Mouse (Mus musculus) heart, adult 9 months (tissue): ENCODE measurements around the gene Nell1.

Experiments used
- DNase-seq, 2 experiments: peaks; one replicate each; pipeline ENCODE4 v3.0.0; 2022; ENCODE audit warnings: low spot score in 2 of 2

Nell1 gene

GRCm38 (mm10) chr7:50260016-50260415 lies 285.4 kb downstream of the Nell1 start:
- DNase-seq: no peak

- DNase-seq: no peak
Observed at GRCm38 (mm10) chr7:50295508-50295907, 320.8 kb downstream of the Nell1 start.

- no peak for DNase-seq
Observed at GRCm38 (mm10) chr7:50338226-50338625, 363.6 kb downstream of the Nell1 start.

GRCm38 (mm10) chr7:50338757-50339156 lies 364.1 kb downstream of the Nell1 start:
- no peak for DNase-seq

- DNase-seq: no peak
Observed at GRCm38 (mm10) chr7:50351564-50351963, 376.9 kb downstream of the Nell1 start.

- DNase-seq: no peak
Observed at GRCm38 (mm10) chr7:50357213-50357612, 382.5 kb downstream of the Nell1 start.

DNA sequence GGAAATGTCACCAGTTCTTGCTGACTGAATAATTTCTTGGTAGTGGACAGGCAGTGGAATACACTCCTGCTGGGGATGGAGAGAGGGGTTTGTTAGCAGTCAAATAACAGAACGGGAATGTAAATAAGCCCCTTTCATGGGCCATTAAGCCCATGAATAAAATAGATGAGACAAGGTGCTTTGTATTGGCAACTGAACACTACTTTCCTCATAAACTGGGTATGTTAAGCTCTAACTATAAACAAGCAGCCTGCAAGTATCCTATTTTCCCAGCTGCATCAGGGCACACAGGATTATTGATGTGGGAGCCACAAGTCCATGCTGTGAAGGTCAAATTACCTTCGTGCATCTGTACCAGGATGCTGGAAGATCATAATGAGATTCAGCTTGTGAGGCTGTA lies 387.4 kb downstream of the Nell1 start:
- DNase-seq: no peak

- DNase-seq: no peak
Observed at GRCm38 (mm10) chr7:50374876-50375275, 400.2 kb downstream of the Nell1 start.

DNA sequence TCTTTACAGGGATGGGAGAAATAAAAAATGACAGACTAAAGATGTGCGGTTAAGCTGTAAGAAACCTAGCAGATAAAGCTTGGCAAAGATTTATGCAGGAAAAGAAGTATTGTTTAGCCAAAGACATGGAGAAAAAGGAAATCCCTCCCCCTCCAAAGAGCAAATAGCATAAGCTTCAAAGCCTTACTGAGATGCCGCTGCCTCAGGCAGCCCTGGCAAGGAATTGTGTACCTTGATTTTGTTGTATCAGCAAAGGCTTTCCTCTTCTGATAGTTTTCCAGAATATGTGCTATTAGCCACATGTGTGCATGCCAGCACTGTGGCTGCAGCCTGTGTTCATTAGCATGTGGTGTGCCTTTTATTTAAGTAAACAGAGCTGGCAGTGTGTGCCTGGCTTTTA lies 435.8 kb downstream of the Nell1 start:
- no peak for DNase-seq

GRCm38 (mm10) chr7:50419976-50420375 lies 445.3 kb downstream of the Nell1 start:
- DNase-seq: no peak

GRCm38 (mm10) chr7:50422422-50423195 lies 447.9 kb downstream of the Nell1 start:
- no peak for DNase-seq

DNA sequence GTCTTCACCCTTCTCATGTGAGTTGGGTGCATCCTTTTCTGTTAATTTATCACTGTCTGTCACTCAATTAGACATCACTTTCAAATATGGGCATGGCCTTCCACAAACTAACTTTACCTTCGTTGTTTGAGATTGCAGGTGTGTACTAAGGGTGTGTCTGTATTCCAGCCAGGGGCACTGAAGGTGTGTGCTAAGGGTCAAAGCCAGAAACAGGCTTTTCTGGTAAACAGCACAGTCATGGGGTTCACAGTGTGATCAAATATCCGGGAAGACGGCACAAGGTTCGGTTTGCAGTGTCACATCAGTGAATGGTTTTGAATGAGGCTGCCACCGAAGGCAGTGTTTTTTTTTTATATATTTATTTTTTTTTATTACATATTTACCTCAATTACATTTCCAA lies 455.1 kb downstream of the Nell1 start:
- DNase-seq: no peak

- no peak for DNase-seq
Observed at GRCm38 (mm10) chr7:50441237-50441636, 466.6 kb downstream of the Nell1 start.

DNA sequence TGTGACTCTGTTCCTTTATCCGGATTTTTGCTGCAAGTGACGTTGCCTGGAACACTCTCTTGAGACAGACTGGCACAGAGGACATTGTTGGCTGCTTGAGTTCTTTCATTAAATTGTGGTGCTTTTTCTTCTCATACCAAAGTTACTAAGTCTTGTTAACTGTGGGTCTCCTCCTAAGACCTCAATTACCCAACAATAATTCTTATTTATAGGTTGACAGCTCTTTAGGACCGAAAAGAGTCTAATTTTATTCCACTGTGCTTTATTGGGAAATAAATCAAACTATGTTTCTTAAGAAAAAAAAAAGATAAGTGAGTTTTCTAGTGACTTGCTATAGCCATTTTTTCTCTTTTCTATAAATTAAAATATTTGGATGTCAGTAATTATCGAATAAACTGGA lies 472.7 kb downstream of the Nell1 start:
- DNase-seq: no peak

GRCm38 (mm10) chr7:50467742-50468141 lies 493.1 kb downstream of the Nell1 start:
- no peak for DNase-seq

GRCm38 (mm10) chr7:50470555-50470954 lies 495.9 kb downstream of the Nell1 start:
- no peak for DNase-seq

GRCm38 (mm10) chr7:50482011-50482410 lies 507.3 kb downstream of the Nell1 start:
- no peak for DNase-seq

DNA sequence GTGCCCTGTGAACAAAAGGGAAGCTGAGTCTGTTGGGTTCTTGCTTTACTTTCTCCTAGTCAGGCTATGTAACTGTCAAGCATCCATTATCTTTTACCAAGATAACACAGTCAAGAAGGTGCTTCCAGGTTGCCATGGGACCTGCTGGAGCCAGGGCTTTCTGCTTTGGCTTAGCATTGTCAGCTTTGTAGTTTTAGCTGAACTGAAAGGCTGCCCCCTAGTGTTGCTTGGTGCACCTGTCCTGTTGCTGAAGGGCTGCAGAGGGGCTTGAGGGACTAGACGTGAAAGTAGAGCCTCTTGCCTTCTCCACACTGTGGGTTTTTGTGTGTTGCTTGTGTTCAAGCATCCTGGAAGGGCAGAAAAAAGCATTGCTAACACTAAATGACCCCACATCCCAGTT lies 510.6 kb downstream of the Nell1 start:
- no peak for DNase-seq

DNA sequence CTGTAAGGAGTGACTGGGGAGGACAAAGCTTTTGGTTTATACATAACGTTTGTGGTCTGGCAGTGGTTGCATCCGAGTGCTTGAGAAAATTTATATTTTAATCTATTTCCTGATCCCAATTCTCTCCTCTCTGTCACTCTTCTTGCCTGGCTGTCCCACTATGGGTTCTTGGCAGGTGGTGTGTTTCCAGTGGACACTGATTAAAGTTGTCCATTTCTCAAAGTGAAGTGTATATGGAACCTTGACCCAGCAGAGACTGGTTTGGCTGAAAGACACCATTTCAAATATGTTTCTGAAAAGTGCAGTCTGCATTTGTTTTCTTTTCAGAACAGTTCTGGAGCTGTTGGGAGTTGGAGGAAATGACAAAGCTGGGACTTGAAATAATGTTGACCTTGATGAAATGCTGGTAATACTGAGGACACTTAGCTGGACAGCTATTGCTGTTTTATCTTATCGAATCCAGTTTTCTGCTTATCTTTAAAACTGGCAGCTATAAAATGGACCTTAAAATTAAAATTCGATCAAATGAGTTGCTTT lies 512.3 kb downstream of the Nell1 start:
- DNase-seq: no peak

DNA sequence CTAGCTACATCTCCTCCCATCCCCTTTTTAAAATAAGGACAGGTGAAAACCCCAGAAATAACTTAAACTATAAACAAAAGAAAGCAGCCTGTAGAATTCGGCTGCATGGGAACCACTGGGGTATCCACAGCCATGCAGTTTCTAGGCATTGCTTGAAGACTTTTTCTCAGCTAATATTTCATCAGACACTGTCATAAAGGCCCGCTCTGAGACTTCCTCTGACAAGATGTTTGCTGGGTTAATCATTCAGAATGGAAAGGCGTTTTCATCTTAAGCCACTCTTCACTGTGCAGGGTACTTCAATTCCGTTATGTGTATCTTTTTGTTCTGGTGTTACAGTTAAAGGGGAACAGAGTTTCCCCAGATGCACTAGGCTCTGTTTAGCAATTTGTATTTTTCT lies 526.9 kb downstream of the Nell1 start:
- DNase-seq: no peak

DNA sequence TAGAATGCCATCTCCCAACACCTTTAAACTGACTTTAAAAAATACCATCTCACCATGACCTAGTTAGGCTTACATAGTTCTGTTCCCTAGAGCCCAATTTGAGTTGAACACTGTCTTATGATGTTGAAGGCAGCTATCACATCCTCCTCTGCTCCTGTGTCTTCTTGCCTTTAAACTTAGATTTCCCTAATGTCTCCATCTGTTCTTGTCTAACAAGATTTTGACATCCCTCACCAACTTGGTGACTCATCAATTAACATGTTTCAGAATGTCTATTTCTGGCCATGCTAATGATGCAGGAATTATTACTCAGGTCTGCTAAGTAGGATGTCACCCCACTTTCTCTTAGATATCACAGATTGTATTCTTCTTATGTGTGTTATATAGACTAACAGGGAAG lies 532.4 kb downstream of the Nell1 start:
- no peak for DNase-seq

- DNase-seq: no peak
Observed at GRCm38 (mm10) chr7:50514830-50515229, 540.2 kb downstream of the Nell1 start.

DNA sequence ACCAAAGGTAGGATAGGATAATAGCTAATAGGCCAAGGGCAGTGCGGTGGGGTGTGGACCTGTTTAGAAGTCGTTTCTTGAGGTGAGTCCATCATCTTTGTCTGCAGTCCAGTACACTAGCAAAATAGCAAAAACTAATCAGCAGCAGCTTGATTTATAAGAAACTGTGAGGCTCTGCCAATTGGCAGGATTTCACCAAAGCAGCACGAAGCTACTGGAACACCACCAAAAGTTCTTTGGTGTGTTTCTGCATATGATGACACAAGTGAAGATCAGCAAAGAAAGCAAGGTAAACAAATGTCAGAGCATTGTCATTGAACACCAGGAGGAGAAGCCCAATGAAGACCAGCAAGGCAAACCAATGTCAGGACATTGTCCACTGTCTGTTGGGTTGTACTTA lies 542.0 kb downstream of the Nell1 start:
- no peak for DNase-seq

- DNase-seq: no peak
Observed at GRCm38 (mm10) chr7:50543373-50543772, 568.7 kb downstream of the Nell1 start.
